18 mouse cellular contexts compared by ENCODE assay signal in genomic region chr9:30876552-30876951, GRCm38 (mm10).
"Had no signal": no experiment of that assay in that cellular context is flagged by ENCODE, and none has a peak within 500 bp of the region (broad histone marks: within the 10 kb centered on the region; RNA-seq: fewer than 3 reads in every experiment).

No protein-coding gene starts in this region.

- H3K4me2 ChIP-seq: liver, embryonic 13.5 days; liver, embryonic 15.5 days; lung, embryonic 15.5 days; midbrain, embryonic 11.5 days; midbrain, embryonic 13.5 days; neural tube, embryonic 12.5 days had no signal

- H3K27ac ChIP-seq: liver, embryonic 13.5 days; liver, embryonic 15.5 days; lung, embryonic 15.5 days; macrophage; midbrain, embryonic 13.5 days; neural tube, embryonic 12.5 days had no signal

- H3K4me3 ChIP-seq: liver, embryonic 13.5 days; liver, embryonic 15.5 days; lung, embryonic 15.5 days; megakaryocyte, embryonic 14.5 days; midbrain, embryonic 13.5 days; neural tube, embryonic 12.5 days had no signal

- ATAC-seq: liver, postnatal 0 days; lung, postnatal 0 days; midbrain, embryonic 13.5 days; midbrain, embryonic 16.5 days had no signal

- H3K9me3 ChIP-seq: liver, embryonic 13.5 days; liver, embryonic 15.5 days; lung, embryonic 15.5 days; megakaryocyte, embryonic 14.5 days; midbrain, embryonic 13.5 days; neural tube, embryonic 12.5 days had no signal

- H3K36me3 ChIP-seq: liver, embryonic 13.5 days; liver, embryonic 15.5 days; lung, embryonic 15.5 days; midbrain, embryonic 13.5 days; neural tube, embryonic 12.5 days had no signal

- DNase-seq: liver, embryonic 13.5 days; liver, postnatal 0 days; lung, adult 2 months; lung, postnatal 14 days; lung, postnatal 36 days; right cerebral cortex, postnatal 14 days; thymus, adult 18-20 months; thymus, postnatal 14 days; thymus, postnatal 36 days had no signal

- H3K27me3 ChIP-seq: liver, embryonic 13.5 days; liver, embryonic 15.5 days; lung, embryonic 15.5 days; megakaryocyte, embryonic 14.5 days; midbrain, embryonic 13.5 days; neural tube, embryonic 12.5 days had no signal

- H3K9ac ChIP-seq: liver, embryonic 13.5 days; liver, embryonic 15.5 days; liver, postnatal 0 days; lung, embryonic 15.5 days; midbrain, embryonic 13.5 days; neural tube, embryonic 12.5 days had no signal

- H3K4me1 ChIP-seq: liver, embryonic 15.5 days; megakaryocyte, embryonic 14.5 days; midbrain, embryonic 13.5 days; neural tube, embryonic 12.5 days had no signal
